Mouse (Mus musculus) hindbrain, embryonic 10.5 days (tissue): ENCODE measurements around the gene Aipl1. TPM values are rescaled to one million over a fixed set of nuclear protein-coding genes. Genes with fewer than 3 reads are reported as not detected.
"Not testable (repeated sequence)": the region's sequence is repeated elsewhere in the genome, so short reads cannot be mapped to it uniquely, and the experiment has no call there.

Experiments used
- DNase-seq: peaks from one replicate; pipeline ENCODE4 v3.0.0-alpha.2; 2017; ENCODE audit warnings: low spot score
- H3K27ac ChIP-seq: fragments of 300-500 bp; sonication (generic); 2 replicates; pipeline ENCODE4 v1.5.1; 2016; ENCODE audit warnings: mild to moderate bottlenecking, moderate library complexity
- H3K27me3 ChIP-seq: fragments of 300-500 bp; sonication (generic); 2 replicates; pipeline ENCODE4 v1.6.1; 2016; ENCODE audit warnings: mild to moderate bottlenecking; ENCODE audit not compliant: poor library complexity, insufficient read depth, severe bottlenecking
- H3K36me3 ChIP-seq: fragments of 300-500 bp; sonication (generic); 2 replicates; pipeline ENCODE4 v1.6.1; 2016; ENCODE audit warnings: mild to moderate bottlenecking, moderate library complexity
- H3K4me1 ChIP-seq: fragments of 300-500 bp; sonication (generic); replicated peaks from 2 replicates; pipeline ENCODE4 v1.6.1; 2016; ENCODE audit warnings: mild to moderate bottlenecking
- H3K4me3 ChIP-seq: fragments of 300-500 bp; sonication (generic); 2 replicates; pipeline ENCODE4 v1.5.1; 2016; ENCODE audit warnings: mild to moderate bottlenecking, moderate library complexity
- H3K9me3 ChIP-seq: fragments of 300-500 bp; sonication (generic); 2 replicates; pipeline ENCODE4 v1.6.1; 2016; ENCODE audit warnings: mild to moderate bottlenecking, moderate library complexity
- WGBS: fragments of 180-500 bp; shearing (Covaris S2); methylation state at CpG from one replicate; pipeline ENCODE4 v1.1.7; 2016; 5-methylcytosine and 5-hydroxymethylcytosine counted together
- polyA plus RNA-seq: library from polyadenylated mRNA; unstranded; fragments of >200 nt; fragmentation: Nextera tagmentation; extraction: Ambion mirVana; gene quantifications from 2 replicates; pipeline ENCODE4 v1.2.1, GENCODE M21; 2016

The Aipl1 gene
- polyA plus RNA-seq, 1 experiment from 2014 or later = 0.55 TPM

DNA sequence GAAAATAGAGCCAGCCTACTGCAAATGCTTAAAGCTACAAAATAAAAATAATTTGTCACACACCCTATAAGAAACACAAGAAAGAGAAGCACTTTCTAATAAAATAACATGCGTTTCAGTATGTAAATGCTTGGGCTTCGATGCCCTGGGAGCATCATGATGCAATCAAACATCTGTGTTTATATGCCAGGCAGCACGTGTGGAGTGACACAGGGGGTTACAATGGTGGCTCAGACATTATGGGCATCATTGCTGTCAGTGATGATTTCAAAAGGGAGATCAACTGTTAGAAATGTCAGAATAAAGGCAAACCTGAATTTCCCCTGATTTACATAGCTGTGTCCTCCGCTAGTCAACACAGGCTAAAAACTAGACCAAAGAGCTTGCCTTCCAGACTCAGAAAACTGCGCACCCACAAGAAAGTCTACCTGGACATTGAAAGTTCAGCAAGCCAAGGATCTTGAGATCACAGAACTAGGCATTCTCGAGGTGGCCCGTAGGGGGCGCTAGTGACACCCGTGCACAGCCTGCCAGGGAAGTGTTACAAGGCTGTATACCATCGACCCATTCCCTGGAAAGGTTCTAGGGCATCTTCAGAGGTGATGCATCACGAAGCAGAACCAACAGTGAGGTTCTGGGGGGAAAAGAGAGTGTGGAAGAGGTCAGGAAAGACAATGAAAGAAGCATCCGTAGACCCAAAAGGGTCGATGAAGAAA is 35.0 kb downstream of the Aipl1 start:
- no peak for DNase-seq
- Histone ChIP-seq H3K4me1 (peaks cover 13% of the 10 kb centered on the region; the same call in 1 of the 2 replicates), H3K36me3 (no peaks in the 10 kb centered on the region), H3K9me3 (no peaks in the 10 kb centered on the region), H3K27me3 (0 out of 2 replicates have a peak, but pooled peaks cover 4% of the 10 kb centered on the region), H3K4me3 (no peak overlapping the region), H3K27ac (no peak overlapping the region)
- 47% methylated on average over 13 of the region's 13 CpGs for WGBS

DNA sequence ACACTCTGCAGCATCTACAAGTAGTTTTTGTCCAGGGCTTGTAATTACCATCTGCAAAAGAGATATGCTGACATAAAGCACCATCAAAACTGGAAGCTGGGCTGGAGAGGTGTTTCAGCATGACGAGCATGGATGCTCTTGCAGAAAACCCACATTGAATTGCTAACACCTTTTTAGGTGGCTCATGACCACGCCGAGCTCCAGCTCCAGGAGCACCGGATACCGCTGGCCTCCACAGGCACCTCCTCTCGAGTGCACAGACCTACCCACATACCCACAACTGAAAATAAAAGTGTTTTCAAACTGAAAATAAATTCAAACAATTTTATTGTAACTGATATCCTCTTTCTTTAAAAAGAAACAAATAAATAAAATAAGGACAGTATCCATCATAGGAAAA is 37.1 kb downstream of the Aipl1 start:
- H3K4me3 ChIP-seq = no peak overlapping the region
- H3K27ac ChIP-seq = no peak overlapping the region
- H3K9me3 ChIP-seq = no peaks in the 10 kb centered on the region
- peaks cover 9% of the 10 kb centered on the region; the same call in 1 of the 2 replicates for H3K27me3 ChIP-seq
- peaks cover 32% of the 10 kb centered on the region for H3K4me1 ChIP-seq
- no peak for DNase-seq
- 86% methylated on average over 6 of the region's 6 CpGs for WGBS
- H3K36me3 ChIP-seq = no peaks in the 10 kb centered on the region

DNA sequence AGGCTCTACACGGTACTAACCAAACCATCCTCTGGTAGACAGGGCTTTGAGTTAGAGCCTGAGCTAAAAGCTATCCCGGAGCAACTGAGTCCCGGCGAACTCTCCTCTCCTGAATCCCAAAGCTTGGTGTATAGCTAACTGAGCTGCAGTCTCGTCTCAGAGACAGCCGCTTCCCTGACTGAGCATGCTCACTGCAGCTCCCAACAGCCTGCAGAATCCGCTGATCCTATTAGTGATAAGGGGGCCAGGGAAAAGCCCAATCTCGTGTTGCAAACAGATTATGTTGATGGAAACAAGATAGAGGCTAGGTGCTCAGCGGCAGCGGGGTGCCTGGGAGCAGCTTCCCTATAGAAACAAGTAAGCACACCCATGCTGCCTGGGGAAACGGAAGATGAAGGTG is 40.5 kb downstream of the Aipl1 start:
- 37% methylated on average over 11 of the region's 11 CpGs for WGBS
- peaks cover 9% of the 10 kb centered on the region; the same call in 1 of the 2 replicates for H3K27me3 ChIP-seq
- H3K4me3 ChIP-seq = no peak overlapping the region
- H3K36me3 ChIP-seq = no peaks in the 10 kb centered on the region
- H3K4me1 ChIP-seq = peaks cover 24% of the 10 kb centered on the region
- DNase-seq = no peak
- H3K27ac ChIP-seq = 0 out of 2 replicates have a peak overlapping the region, but pooled peaks have one; percentile 35
- no peaks in the 10 kb centered on the region for H3K9me3 ChIP-seq

DNA sequence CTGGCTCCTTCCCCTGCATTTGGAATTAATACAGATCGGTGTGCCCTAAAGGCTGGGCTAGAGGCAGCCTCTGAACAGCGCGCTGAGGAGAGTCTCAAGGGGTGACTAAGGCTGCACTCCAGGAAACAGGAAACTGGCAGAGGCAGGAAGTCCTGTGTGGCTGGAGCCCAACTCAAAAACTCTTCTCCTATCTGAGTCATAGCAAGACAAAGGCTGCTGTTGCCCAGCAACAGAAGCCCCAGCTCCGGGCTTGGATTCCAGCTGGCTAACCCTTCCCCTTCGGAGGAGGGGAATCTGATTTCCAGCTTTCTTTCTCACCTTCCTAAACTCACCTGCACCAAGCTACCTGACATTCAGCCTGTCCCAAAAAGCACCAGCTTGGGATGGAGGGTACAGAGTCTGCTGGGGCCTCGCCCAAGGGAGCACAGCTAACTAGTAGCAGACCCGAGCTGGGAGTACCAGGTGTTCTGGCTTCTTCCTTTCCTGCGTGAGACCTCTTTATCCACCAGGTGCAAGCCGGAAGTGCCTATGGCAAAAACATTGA is 41.3 kb downstream of the Aipl1 start:
- 29% methylated on average over 9 of the region's 9 CpGs for WGBS
- Histone ChIP-seq H3K36me3 (no peaks in the 10 kb centered on the region), H3K4me3 (peak overlapping the region; percentile 24; the same call in 1 of the 2 replicates), H3K27ac (peak overlapping the region; percentile 81), H3K4me1 (peaks cover 24% of the 10 kb centered on the region), H3K27me3 (peaks cover 9% of the 10 kb centered on the region; the same call in 1 of the 2 replicates), H3K9me3 (no peaks in the 10 kb centered on the region)
- peak; percentile 66 for DNase-seq

- no peaks in the 10 kb centered on the region for H3K36me3 ChIP-seq
- H3K9me3 ChIP-seq = no peaks in the 10 kb centered on the region
- no peak overlapping the region for H3K4me3 ChIP-seq
- no peak overlapping the region for H3K27ac ChIP-seq
- no peak for DNase-seq
- H3K27me3 ChIP-seq = peaks cover 11% of the 10 kb centered on the region; the same call in 1 of the 2 replicates
- WGBS = 87% methylated on average over 12 of the region's 12 CpGs
- H3K4me1 ChIP-seq = peaks cover 20% of the 10 kb centered on the region
Observed at GRCm38 (mm10) chr11:71992438-71992837, 44.9 kb downstream of the Aipl1 start.

- Histone ChIP-seq H3K4me1 (peaks cover 19% of the 10 kb centered on the region), H3K4me3 (no peak overlapping the region), H3K27ac (no peak overlapping the region), H3K9me3 (no peaks in the 10 kb centered on the region), H3K36me3 (no peaks in the 10 kb centered on the region), H3K27me3 (peaks cover 9% of the 10 kb centered on the region; the same call in 1 of the 2 replicates)
- peak; percentile 36 for DNase-seq
- 38% methylated on average over 5 of the region's 5 CpGs for WGBS
Observed at GRCm38 (mm10) chr11:71991541-71991940, 45.8 kb downstream of the Aipl1 start.

DNA sequence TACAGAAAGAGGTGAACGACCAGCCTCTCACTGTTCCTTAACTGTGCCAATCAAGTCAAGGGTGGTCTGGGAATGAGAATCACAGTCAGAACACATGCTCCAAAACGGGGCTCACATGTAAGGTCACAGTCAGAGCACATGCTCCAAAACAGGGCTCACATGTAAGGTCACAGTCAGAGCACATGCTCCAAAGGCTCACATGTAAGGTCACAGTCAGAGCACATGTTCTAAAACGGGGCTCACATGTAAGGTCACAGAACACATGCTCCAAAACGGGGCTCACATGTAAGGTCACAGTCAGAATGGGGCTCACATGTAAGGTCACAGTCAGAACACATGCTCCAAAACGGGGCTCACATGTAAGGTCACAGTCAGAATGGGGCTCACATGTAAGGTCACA is 47.9 kb downstream of the Aipl1 start:
- H3K27ac ChIP-seq, H3K36me3 ChIP-seq, H3K4me3 ChIP-seq, H3K9me3 ChIP-seq, DNase-seq: not testable (repeated sequence)
- 65% methylated on average over 5 of the region's 5 CpGs for WGBS
- Histone ChIP-seq H3K4me1 (peaks cover 29% of the 10 kb centered on the region), H3K27me3 (peaks cover 19% of the 10 kb centered on the region; the same call in 1 of the 2 replicates)

DNA sequence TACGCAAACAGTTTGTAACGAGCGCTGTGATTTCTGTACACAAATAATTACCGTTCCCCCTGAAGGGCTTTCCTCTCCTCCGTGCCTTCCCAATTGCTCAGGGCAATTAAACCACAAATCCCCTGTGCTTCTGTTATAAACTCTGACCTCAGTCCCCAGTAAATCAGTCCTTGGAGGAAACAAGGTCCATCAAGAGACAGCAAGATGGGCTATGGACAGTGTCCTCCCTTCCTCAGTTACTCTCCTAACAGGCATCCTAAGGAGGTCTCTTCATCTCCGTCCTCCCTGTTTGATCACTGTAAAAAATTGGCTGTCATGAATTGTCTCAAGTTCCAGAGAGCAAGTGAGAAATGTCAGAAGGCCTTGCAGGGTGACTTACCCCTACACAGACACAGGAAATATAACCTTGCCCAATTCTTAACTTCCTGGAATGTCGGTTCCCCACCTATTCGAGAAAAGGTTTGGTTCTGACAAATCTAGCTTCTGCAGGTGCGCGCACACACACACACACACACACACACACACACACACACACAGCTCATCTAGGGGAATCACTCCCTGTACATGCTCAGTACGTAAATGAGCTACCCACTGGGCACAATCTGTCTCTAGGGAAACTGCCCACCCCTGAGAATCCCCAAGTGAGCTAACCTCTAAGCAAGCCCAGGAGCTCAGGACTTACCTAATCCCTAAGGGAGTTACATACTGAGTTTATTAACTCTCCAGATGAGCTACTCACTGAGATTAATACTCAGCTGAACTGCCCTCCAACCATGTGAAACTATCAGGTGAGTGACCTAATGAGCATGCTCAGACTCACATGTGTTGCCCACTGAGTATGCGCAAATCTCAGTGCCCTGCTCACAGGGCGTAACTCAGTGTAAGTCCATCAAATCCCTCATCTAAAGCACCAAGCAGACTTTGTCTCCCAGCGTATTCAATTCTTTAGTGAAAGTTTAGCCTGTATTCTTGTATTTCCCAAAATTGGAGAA is 49.9 kb downstream of the Aipl1 start:
- no peak for DNase-seq

DNA sequence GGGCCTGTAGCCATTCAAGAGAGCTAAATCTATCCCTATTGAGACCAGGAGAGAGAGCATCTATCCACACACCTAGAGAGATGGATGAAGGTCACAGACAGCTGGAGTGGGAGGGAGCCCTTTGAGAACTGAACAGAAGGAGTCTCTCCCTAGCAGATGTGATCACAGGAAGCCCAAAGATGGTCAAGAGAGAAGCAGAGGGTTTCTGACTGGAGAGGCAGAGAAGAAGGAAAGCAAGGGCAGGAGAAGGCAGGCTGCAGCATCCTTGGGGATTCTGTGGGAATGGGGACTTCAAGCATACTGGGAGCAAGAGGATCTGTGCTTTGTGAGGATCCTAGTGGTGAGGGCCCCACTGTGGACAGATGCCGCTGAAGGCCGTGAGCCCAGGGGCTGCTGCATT is 51.5 kb downstream of the Aipl1 start:
- Histone ChIP-seq H3K9me3 (no peaks in the 10 kb centered on the region), H3K27ac (peak overlapping the region; percentile 47), H3K36me3 (no peaks in the 10 kb centered on the region), H3K4me3 (no peak overlapping the region), H3K4me1 (peaks cover 29% of the 10 kb centered on the region), H3K27me3 (peaks cover 26% of the 10 kb centered on the region; the same call in 1 of the 2 replicates)
- WGBS = 67% methylated on average over 2 of the region's 2 CpGs
- no peak for DNase-seq

More for the DNA sequence above, 49.9 kb downstream of the Aipl1 start:
- peaks cover 26% of the 10 kb centered on the region; the same call in 1 of the 2 replicates for H3K27me3 ChIP-seq
- no peaks in the 10 kb centered on the region for H3K9me3 ChIP-seq
- no peak overlapping the region for H3K27ac ChIP-seq
- H3K4me1 ChIP-seq = peaks cover 29% of the 10 kb centered on the region
- no peak overlapping the region for H3K4me3 ChIP-seq
- no peaks in the 10 kb centered on the region for H3K36me3 ChIP-seq
- 80% methylated on average over 14 of the region's 14 CpGs for WGBS

DNA sequence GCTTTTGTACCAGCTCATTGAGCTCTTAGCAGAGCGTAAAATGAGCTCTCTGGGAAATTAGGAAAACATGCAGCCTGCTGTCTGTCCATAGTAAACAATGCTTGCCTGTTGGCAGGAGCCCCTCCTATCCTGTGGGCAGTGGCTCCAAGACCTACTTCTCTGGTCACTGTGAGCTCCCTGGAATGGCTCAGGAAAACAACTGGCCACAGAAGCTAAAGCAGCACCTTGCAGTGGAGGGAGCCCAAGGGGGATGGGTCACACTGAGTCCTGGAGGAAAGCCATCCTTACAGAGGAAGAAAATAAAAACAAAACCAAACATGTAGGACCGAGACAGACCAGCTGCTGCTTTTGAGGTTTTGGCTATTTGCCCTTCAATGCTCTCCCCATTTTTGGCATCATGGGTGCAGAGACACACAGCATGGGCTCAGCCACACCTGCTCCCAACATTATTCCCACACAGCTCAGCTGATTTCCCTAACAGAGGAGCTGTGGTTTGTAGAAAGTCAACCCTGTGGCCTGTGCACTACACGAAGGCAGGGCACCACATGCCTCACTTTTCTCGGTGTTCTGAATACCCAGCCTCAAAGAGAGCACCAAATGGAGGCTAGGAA is 52.1 kb downstream of the Aipl1 start:
- Histone ChIP-seq H3K36me3 (no peaks in the 10 kb centered on the region), H3K27me3 (peaks cover 26% of the 10 kb centered on the region; the same call in 1 of the 2 replicates), H3K27ac (peak overlapping the region; percentile 47), H3K4me3 (no peak overlapping the region), H3K9me3 (no peaks in the 10 kb centered on the region), H3K4me1 (peaks cover 29% of the 10 kb centered on the region)
- no peak for DNase-seq
- WGBS = 39% methylated on average over 4 of the region's 4 CpGs

DNA sequence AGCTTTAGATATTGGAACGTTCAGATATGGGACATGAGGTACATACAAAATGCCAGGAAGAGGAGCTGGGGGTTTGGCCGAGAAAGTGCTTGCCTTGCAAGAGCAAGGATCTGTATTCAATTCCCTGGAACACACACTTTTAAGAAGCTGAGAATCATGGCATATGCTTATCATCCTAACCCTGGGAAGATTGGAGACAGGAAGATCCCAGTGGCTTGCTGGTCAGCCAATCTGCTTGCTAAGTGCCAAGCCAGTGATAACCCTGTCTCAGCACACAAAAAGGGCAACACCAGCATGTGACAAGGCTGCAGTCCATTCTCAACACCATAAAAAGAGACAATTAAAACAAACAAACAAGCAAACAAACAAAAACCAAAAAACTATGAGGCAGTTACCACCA is 53.2 kb downstream of the Aipl1 start:
- no peak for DNase-seq
- Histone ChIP-seq H3K4me1 (peaks cover 29% of the 10 kb centered on the region), H3K36me3 (no peaks in the 10 kb centered on the region), H3K27ac (no peak overlapping the region), H3K4me3 (no peak overlapping the region), H3K27me3 (peaks cover 24% of the 10 kb centered on the region; the same call in 1 of the 2 replicates), H3K9me3 (no peaks in the 10 kb centered on the region)
- WGBS = 84% methylated on average over 2 of the region's 2 CpGs
